Mouse (Mus musculus) lung, postnatal 14 days (tissue): ENCODE measurements around the gene Tnip3.

Experiments used
- DNase-seq: peaks from one replicate; pipeline ENCODE4 v3.0.0; 2021

Tnip3 gene

DNA sequence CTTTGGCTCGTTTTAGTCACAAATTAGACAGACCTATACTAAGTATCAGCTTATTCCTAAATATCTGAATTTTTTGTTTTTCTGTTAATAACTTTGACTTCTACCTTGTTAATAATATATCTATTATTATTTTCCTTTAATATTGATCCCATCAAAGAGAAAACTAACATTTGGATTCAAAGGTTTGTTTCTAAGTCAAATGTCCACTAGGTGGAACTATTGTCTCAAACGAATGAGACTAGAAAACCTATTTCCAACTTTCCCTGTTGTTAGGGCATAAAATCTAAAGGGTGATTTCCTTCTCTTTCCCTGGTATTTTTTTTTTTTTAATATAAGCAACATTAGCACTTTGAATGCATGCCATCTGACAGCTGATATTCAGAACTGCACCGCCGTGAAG lies 126.3 kb downstream of the Tnip3 start:
- DNase-seq, result no peak

DNA sequence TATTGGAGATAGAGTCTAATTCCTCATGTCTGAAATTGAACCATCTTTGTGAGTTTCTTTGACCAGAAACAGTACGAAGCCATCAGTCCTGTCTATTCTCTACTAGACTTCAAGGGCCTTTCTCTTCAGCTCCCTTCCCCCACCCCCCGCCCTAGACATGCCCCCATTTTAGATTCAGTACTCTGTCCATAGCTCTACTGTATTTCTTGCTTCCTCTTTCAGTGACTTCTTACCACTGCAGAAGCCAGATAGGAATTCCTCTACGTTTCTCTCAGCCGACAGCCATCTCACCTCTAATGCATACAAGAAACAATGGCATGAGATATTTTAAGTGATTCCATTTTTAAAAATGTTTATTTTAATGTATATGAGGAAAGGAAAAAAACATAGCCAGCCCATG lies 136.2 kb downstream of the Tnip3 start:
- DNase-seq, result no peak

DNA sequence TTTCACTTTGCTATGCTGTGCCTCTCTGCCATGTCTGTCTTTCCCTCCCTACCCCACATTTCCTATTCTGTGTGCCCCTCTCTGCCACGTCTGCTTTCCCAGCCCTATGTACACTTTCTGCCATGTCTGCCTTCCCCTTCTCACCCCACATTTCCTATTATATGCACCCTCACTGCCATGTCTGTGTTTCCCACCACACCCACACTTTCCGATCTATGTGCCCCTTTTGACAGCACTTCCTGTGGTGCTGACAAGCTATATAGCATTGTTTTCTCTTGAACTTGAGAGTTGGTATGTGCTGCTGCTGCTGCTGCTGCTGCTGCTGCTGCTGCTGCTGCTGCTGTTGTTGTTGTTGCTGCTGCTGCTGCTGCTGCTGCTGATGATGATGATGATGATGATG lies 136.9 kb downstream of the Tnip3 start:
- no peak for DNase-seq

DNA sequence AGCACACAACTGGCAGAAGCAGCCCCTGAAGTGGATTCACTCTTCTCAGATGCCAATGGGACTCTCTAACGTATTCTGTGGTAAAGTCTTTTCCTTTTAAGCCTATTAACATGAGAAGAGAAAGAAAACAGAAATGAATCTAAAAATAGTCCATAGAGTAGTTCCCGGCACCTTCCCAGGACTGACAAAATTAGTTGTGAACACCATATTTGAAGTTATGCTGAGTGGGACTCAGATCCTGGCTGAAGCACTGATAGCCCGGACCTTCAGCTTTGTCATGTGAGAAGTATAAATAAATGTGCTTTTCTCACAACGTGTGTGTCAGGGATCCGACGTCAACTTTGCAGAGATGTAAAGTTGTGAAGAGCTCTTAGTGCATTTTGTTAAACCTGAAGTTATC lies 138.9 kb downstream of the Tnip3 start:
- DNase-seq, result no peak

DNA sequence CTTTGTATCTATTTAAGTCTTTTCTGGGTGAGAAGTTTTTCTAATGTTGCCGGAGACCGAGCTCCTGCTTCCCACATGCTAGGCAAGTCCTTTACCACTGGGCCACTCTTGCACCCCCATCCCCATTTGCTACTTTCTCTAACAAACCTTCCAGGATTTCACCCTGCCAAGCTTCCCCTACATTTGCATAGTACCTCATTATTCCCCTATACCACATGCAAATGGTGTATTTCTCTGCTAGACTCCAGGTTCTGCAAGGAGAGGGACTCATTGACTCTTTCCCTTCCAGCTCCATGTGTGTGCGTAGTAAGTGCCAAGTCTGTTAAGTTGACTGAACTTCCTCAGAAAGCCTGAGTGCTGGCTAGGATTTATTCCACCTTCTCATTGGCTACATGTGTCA lies 141.2 kb downstream of the Tnip3 start:
- no peak for DNase-seq

DNA sequence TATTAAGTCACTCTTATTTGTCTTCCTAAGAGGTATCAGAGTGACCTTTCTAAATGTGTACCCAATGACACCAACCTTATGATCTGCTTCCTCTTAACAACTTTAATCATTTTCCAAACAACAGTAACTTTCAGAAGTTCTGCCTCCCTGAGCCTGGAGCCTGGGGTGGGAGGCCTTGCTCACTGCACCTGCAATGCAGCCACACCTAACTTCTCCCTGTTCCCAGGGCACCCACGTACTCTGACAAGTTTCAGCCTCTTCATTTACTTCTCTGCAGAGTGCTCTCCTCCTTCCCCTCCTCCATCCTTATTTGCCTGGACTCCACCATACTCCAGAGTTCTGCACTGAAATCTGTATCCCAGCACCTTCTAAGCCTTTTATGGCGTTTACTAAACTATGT lies 144.9 kb downstream of the Tnip3 start:
- no peak for DNase-seq

DNA sequence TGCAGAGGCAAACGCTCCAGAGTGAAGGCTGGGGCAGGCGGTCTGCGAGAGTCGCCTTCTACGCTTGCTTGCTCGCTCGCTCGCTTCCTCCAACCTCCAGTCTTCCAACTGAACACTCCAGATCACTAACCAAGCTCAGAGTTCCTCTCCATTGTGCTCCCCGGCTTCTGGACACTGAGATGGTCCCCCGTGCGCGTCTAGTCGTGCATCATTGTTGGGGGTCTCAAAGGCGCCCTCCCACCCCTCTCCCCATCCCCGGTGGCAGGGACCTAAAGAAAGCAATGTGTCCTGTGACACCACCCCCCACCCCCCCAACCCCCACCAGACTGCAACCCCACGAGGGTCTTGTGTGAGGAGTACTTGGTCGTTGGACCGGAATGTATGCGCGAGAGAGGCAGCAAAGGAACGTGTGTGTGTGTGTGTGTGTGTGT lies 145.9 kb downstream of the Tnip3 start:
- DNase-seq, result peak; percentile 3

DNA sequence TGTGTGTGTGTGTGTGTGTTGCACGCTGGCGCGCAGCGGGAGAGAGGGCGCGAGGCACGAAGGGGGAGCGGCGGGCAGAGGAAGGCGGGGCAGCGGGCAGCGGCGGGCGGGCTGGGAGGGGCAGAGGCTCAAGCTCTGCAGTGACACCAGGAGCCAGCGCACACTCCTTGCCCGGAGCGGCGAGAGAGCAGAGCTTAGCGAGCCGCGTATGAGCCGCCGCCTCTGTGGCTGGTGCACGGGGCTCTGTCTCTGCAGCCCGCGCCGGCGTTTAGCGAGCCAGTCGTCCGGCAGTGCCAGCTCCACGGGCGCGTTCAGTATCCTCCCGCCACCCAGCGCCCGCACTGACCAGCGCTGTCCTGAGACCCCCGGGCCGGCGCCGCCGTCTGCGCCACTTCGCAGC lies 146.3 kb downstream of the Tnip3 start, which contains the start of gene Ndnf:
Ndnf (plus strand) TSS at position 140 of the 400 bp plus-strand sequence.
- peak; percentile 80 for DNase-seq

DNA sequence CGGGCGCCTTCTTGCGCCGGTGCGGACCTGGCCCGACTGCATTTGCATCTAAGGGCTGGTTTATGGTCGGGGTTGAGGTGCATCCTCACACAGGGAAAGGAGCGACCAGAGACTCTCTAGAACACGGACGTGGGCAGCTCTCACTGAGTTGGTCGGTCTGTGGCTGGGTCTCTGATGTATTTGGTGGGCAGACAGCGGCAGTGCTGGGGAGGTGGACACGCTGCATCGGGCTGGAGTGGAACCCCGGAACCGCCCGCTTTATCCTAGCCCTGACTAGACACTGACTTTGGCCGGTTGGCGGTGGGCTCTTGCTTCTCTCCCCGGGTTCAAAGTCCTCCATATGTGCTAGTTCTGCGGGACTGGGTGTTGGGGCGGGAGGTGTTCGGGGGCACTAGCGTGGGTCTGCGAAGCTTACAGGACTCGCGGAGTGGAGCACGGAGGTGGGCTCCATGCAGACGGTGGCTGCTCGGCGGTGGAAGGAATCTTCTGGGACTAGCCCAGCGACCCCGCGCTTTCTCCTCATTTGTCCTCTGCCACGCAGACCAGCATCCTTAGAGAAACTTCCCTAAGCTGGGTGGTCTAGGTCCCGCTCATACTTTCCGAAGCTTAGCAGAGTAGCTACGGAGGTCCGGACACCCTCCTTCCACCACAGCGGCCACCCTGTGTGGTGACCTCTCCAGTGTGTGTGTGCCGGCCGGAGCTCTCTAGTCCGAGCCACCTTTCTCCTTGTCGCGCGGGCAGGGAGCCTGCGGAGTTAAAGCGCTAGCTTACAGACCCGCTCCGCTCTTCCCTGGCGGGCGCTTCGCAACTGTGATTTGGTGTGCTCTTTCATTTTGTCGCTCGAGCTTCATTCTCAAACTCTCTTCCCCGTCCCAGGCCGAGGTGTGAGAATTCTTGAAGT lies 147.3 kb downstream of the Tnip3 start:
- peak; percentile 23 for DNase-seq
